Mouse (Mus musculus) retina, postnatal 1 day (tissue): Measurements from ENCODE around the gene Spns1.

ENCODE experiments used
- DNase-seq: peaks from one replicate; pipeline ENCODE4 v3.0.0-alpha.2; 2012

Spns1 gene

GRCm38 (mm10) chr7:126368367-126368766 lies 8.9 kb downstream of the Spns1 start:
- no peak for DNase-seq

- no peak for DNase-seq
Observed at GRCm38 (mm10) chr7:126367636-126368035, 9.6 kb downstream of the Spns1 start.

- DNase-seq, result no peak
Observed at GRCm38 (mm10) chr7:126363038-126363437, 14.2 kb downstream of the Spns1 start.

- peak; percentile 7 for DNase-seq
Observed at GRCm38 (mm10) chr7:126359049-126359448, 18.2 kb downstream of the Spns1 start.

GRCm38 (mm10) chr7:126358413-126358812 lies 18.8 kb downstream of the Spns1 start:
- DNase-seq, result no peak

GRCm38 (mm10) chr7:126357838-126358237 lies 19.4 kb downstream of the Spns1 start:
- no peak for DNase-seq

GRCm38 (mm10) chr7:126356793-126357591 lies 20.3 kb downstream of the Spns1 start:
- DNase-seq, result peak; percentile 18

- DNase-seq, result no peak
Observed at GRCm38 (mm10) chr7:126355847-126356597, 21.2 kb downstream of the Spns1 start.

GRCm38 (mm10) chr7:126354738-126355614 lies 22.3 kb downstream of the Spns1 start:
- DNase-seq, result no peak

GRCm38 (mm10) chr7:126353994-126354365 lies 23.3 kb downstream of the Spns1 start:
- no peak for DNase-seq

- DNase-seq, result no peak
Observed at GRCm38 (mm10) chr7:126353251-126353993, 23.8 kb downstream of the Spns1 start.

- DNase-seq, result no peak
Observed at GRCm38 (mm10) chr7:126351419-126351951, 25.8 kb downstream of the Spns1 start.

GRCm38 (mm10) chr7:126350748-126351418 lies 26.4 kb downstream of the Spns1 start:
- DNase-seq, result peak; percentile 16

GRCm38 (mm10) chr7:126348293-126348692 lies 29.0 kb downstream of the Spns1 start:
- DNase-seq, result no peak

GRCm38 (mm10) chr7:126347098-126347497 lies 30.2 kb downstream of the Spns1 start:
- no peak for DNase-seq

GRCm38 (mm10) chr7:126345969-126346368 lies 31.3 kb downstream of the Spns1 start:
- DNase-seq, result no peak

GRCm38 (mm10) chr7:126345557-126345956 lies 31.7 kb downstream of the Spns1 start:
- no peak for DNase-seq

- DNase-seq, result no peak
Observed at GRCm38 (mm10) chr7:126340896-126341295, 36.4 kb downstream of the Spns1 start.

GRCm38 (mm10) chr7:126340206-126340618 lies 37.0 kb downstream of the Spns1 start:
- no peak for DNase-seq

- DNase-seq, result no peak
Observed at GRCm38 (mm10) chr7:126339521-126339971, 37.7 kb downstream of the Spns1 start.

GRCm38 (mm10) chr7:126338906-126339305 lies 38.3 kb downstream of the Spns1 start:
- no peak for DNase-seq
